Mouse (Mus musculus) spleen, adult 12 weeks (tissue): ENCODE results near the gene Lancl2.

ENCODE experiments used
- DNase-seq: peaks from one replicate; pipeline ENCODE4 v3.0.0; 2022; ENCODE audit warnings: low spot score

Gene Lancl2

DNA sequence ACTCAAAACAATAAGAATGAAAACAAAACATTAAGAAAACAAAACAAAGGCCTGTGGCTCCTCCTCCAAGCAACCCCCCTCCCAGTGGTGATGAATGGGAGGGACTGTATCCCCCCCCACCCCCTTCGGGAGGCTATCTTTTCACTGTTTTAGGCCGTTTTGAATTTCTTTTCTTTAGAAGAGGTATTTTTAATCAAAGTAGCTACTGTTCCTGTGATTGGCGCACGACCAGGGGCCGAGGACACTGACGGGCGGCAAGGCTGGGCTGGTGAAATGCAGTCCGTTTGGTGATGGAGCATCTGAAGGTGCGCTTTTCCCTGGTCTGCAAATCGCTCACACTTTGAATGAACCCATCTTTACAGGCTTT, at the start of gene Lancl2:
Lancl2 (plus strand) TSS at position 165 of the 367 bp plus-strand sequence.
- DNase-seq: peak; percentile 11

DNA sequence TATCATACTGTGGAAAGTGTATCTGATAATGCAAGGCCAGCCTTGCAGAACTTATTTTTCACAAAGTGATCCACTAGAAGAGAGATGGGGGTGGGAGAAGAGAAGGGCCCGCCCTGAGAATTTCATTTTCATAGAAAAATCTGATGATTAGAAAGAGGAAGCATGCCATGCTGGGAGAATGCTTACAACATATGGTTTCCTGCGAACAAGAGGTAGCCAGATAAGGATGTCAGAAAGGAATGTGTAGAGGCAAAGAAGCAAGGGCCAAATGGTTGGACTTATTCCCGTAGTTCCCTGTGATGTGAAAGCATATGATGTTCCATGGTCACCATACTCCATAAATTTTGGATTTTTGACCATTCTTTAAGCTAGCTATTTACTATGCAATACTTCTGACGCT, 41.0 kb upstream of the Lancl2 start:
- no peak for DNase-seq

DNA sequence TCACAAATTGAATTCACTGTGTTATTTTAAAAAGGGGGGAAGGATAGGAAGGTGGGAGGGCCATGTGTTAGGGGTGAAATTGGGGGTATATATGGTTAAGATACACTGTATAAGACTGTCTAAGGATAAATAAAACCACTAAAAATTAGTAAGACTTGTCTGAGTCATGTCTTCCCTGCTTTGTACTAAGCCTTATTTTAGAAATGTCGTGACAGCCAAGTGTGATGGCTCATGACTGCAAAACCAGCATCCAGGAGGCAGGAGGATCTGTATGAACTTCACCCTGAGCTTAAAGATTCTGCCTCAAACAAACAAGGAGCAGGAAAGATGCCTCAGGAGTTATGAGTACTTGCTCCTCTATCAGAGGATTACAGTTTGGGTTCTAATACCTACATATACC, 18.2 kb upstream of the Lancl2 start:
- DNase-seq: no peak

DNA sequence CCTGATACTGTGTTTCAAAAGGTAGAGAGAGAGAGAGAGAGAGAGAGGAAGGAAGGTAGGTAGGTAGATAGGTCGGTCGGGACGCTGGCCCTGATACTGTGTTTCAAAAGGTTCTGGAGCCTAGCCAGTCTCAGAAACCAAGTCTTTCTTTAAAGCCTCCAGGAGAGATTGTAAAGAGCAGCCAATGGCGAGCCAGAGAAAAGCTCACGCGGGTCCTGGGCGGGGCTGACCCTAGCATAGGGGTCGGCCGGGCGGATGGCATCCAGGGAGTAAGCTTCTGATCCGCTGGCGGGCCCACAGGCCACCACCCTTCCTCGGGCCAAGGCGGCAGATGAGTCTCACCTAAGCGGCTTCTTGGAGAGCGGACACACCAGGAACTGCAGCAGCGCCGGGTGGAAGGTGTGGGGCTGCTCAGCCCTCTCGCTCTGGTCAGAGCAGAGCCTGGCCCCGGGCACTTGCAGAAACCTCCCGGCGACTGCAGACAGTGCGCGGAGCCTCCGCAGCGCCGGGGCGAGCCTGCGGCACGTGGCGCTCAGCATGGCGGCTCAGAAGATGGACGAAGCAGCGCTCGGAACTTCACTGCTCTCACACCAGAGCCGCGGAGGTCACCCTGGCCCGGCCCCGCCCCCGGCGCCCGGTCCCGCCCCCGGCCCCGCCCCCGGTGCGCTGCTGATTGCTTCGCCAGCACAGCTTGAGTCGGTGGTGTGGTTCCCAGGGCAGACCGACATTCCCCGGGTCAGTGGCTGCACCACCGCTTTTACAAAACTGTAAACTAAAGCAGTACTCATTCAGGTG, 10.7 kb upstream of the Lancl2 start, which contains the start of gene Pyurf:
Pyurf (minus strand) TSS at position 612 of the 795 bp plus-strand sequence.
- DNase-seq: peak; percentile 74

DNA sequence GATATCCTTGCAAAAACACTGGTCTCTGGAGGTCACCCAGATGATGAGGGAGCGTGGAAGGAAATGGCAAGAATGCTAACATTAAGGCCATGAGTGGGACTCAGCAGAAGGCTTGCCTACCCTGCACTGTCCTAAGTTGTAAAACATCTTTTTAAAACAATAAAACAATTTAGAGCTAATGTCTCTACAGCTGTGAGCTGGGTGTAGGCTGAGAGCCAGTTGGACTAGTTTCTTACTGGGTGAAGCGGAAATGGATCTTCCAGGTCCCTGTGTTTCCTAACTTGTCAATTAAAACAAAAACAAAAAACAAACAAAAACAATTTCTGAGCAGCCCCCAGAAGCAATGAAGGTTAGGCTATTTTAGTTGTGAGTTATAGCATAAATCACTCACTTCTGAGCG, 9.2 kb upstream of the Lancl2 start:
- DNase-seq: no peak

DNA sequence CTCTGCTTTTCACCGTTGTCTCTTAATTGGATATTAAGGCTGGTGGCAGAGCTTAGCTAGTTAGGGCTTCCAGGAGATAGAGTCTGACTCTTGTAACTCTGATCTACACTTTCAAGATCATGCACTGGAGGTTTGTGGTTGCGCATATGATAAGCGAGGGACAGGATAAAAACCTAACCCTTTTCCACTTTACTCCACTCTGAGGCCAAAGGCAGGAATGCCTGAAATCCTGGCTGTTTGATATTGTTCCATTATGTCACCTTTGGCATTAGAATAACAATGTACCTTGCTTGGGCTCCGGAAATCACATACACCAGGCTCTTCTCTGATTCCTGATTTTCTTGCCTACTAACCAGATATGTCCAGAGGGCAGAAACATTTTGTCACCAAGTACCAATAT, 654 bp upstream of the Lancl2 start:
- no peak for DNase-seq

DNA sequence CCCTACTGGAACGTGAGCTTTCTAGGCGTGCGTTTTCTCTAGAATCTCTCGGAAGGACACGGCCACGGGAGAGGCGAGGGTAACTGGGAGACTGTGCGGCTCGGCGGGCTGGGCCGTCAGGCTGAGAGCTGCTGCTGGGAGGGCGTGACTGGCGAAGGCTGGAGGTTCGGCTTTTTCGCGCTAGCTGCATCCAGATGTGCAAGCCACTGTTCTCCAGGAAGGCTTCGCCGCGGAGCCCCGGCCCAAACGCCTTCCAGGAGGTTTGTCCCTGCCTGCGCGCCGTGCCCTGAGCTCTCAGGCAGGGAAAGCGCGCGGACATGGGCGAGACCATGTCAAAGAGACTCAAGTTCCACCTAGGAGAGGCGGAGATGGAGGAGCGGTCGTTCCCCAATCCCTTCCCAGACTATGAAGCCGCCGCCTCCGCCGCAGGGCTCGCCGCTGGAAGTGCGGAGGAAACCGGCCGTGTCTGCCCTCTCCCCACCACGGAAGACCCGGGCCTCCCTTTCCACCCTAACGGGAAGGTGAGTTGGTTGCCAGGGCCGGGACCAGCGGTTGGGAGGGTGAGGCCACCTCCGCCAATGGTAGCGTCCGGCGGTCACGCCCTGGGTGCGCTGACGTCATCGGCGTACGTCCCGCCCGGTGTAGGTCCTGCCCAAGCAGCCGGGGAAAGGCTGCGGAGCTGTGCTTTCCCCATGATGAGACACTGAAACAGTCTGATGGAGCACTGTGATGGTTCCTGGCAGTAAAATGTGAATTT, 581 bp downstream of the Lancl2 start:
- peak; percentile 93 for DNase-seq

DNA sequence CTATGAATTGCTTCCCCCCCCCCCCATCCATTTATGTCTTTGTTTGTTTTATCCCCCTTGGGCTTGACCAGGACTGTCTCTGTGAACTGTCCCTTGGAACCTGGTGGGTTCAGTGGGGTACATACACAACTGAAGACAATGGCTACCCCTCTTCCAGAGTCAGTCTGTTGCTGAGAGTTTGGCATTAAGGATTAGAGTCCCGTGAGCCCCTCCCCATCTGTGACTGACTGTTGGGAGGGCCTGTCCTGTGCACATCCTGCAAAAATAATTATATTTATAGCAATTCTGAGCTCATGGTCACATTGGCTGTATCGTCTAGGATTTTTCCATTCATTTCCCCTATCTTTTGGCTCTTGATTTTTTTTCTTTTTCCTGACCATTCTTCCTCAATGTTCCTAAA, 1.4 kb downstream of the Lancl2 start:
- DNase-seq: no peak

DNA sequence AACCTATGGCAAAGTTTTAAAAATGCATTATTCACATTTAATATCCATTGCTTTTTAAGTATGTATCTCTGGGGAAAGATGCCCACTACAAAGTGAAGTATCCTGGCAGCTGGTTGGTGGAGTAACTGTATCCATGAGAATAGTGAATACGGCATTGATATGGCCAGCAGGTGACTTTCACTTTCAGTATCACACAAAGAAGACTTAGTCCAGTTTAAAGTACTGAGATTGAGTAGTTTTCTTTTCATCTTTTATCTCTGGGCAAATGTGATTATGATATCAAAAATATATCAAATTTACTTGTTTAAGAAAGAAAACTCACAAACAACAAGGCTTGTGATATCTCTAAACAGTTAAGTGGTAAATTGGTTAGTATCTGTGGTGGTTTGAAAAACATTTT, 4.4 kb downstream of the Lancl2 start:
- DNase-seq: no peak

DNA sequence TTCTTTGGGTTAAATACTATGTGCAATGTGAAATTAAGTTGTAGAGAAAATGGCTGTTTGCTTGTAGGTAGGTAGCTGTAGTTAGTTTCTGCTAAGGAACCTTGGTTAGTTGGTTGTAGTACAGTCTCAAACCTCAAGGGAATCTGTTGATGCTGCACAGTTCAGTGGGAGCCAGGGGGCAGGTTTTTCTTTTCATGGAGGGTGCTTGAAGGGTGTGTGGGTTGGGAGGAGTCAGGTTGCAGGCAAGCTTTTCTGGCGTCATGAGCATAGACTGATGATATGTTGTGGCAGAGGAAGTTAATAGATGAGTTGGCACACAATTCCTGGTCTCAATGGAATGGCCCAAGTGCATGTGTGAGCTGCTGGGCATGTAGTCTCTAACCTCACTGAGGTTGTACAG, 9.4 kb downstream of the Lancl2 start:
- DNase-seq: no peak

DNA sequence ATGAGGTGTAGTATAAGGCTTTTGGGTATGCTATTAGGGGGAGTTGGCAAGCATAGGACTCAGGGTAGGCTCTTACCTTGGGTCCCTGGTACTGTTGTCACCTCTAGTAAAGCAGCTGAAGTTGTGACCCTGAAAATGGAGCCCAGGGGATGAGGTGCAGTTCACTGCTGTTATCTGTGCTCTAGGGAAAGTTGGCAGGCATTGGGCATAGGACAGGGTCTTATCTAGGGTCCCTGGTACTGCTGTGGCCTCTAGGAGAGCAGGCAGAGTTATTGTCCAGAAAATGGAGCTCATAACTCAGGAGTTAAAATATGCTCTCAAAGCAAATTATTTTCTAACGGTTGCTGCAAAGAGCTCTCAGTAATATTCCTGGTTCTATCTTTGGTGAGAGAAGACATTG, 19.0 kb downstream of the Lancl2 start:
- no peak for DNase-seq

DNA sequence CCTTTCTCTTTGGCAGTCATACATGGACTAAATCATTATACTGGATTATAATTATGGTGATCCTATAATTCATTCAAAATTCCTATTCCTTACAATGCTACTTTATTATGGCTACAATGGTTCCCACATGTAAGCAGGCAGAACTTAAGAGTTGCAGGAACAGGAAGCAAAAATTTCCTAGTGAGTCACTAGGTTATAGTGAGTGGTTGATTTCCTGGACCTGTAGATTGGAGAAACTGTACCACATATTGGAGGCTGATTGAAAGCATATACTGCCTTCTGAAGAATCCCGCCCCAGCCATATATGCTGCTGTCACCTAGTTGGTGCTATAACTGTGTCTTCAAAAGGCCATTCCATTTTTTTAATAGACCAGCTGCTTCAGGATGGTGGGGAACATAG, 40.4 kb downstream of the Lancl2 start:
- DNase-seq: no peak

DNA sequence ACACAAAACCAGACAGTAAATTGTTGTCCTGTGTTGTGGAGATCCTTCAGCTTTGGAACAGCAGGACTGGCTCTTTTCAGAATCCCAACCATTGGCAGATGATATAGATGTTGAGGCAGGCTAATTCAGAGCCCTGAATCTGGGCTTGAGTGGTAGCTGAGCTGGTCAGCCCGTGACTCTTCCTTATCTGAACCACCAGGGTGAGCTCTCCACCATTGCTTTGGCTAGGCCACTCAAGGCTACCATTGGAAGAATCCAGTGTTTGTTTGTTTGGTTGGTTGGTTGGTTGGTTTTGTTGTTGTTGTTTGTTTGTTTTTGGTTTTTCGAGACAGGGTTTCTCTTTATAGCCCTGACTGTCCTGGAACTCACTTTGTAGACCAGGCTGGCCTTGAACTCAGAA, 41.0 kb downstream of the Lancl2 start:
- no peak for DNase-seq

DNA sequence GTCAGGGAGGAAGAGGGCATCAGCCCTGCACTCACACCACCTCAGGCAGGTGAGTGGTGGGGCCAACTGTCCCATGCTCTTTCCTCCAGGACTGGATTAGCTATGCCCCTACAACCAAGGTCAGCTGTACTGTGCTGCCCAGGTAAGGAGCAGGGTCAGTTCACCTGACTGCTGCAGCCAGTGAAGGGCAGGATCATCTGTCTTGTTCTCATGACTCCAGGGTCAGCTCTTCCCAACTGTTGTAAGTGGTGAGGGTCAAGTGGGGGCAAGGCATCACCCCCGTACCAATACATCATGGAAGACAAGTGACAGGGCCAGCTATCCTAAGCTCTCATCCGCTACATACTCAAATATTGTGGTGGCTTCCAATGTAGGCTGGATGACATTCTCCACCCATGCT, 41.8 kb downstream of the Lancl2 start:
- DNase-seq: no peak

DNA sequence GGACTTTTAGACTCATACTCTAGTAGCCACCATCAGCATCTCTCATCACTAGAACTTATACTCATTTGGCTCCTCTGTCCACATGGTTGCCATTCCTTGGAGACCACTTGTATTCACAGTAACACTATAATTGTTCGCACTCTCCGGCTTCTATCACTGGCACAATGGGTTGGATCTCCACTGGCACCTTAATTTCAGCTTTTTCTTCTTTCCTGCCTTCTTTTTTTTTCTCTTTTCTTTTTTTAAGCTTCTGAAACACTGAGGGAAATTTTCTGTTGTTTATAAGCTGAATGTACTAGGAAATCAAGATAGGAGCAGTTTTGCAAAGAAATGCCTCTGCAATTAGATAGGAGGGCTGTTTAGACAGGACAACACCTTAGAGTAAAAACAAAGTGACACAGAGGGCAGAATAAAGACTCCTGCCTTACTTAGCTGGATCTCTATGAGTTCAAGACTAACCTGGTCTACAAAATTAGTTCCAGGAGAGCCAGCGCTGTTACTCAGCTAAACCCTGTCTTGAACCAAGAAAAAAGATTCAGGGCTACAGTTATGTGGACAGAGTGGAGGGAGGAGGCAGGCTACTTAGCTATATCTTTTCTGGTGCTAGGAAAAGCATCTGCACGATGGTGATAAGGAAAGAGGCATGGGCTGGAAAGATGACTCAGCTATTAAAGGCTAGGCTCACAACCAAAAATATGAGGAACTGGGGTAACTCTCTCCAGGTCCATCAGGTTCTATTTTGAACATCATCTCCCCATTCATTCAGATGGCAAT, 42.8 kb downstream of the Lancl2 start:
- peak; percentile 26 for DNase-seq

DNA sequence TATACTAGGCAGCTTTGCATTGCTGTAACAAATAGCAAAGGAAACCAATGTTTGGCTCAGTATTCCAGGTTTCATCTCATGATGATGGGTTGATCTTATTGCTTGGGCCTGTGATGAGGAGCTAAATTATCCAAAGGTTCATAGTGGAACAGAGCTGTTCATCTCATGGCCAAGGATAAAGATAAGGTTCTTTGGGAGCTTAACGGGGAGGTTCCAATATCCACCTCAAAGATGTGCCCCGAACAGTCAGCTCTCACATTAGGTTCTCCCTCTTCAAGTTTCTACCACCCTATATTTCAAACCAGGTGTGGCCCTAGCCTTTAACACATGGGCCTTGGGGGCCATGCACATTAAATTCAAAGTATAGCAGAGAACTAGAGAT, 43.4 kb downstream of the Lancl2 start:
- peak; percentile 41 for DNase-seq

DNA sequence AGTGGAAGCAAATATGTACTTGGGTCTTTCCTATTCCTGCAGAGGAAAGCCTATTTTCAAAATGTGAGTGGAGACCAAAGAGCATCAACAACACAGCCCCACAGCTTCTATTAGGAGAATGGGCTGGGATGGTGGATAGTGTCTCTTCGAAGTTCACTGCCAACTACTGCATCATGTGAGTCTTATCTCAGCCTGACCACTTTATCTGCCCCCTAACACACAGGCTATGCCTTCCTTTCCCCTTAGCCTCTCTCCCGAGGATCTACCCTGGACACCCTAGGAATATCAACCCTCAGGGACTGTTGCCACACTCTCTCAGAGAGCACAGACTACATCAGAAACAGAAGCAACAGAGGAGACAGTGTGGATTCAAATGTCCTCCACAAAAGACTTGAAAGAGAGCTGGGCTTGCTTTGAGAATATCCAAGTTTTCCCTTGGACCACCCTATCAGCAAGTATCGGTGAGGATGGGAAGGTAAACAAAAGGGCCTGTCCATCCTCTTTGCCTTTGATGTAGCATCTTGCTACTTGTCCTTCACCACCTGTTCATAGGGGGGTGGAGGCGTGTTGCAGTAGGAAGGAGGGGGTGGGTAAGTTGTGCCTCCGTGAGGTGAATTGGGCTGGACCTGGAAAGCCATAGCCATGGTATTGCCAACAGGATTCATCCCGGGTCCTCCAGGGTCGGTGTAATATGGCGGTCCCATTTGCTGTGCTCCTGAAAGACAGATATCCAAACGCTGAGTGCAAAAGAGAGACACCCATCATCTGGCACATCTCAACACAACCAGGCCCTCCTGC, 51.8 kb downstream of the Lancl2 start:
- DNase-seq: no peak

DNA sequence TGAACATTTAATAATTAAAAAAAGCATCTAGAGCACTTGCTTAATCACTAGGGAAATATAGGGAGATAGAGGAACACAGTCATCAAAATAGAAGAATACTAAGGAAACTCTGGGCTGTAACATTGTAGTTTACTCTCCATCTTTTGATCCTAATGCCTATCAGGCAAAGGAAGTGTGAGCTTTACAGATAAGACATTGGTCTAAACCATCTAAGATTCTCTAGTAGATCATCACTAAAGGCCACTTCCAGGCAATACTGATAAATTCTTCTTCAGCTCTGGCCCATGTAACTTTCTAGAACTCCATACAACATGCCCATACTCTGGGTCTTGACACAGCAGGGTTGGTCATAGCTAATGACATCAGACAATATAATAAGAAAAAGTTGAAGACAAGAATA, 60.7 kb downstream of the Lancl2 start:
- no peak for DNase-seq

DNA sequence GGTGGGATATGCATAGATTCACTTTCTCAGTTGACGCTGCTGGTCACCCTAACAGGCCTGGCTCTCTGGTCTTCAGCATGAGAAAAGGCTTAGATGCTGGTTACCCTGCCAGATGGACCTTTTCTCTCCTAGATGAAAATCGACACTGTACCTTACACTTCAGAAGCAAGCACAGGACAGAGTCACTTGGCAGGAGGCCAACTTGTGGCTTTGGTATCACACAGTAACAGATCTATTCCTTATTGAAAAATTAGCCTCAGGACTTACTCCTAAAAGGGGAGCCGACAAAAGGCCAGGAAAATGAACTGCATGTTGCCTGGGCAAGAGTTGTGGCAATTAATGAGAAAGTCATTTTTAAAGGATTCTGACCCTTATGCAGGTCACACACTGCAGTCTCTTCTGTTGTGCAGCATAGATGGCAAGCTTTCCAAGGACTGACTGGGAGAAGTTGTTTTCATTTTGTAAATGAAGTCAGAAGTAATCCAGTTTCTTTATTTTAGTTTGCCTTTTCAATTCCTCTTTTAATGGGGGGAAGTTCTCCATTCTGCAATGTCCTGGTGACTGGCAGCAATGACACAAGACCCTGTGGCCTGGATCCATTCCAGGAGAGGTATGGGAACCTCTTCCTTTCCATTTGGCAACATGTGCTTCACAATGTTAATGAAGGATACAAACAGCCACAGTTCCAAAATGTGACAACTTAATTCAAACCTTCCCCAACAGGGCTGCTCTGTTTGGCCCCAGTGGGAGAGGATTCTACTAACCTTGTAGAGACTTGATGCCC, 62.9 kb downstream of the Lancl2 start:
- DNase-seq: peak; percentile 51

DNA sequence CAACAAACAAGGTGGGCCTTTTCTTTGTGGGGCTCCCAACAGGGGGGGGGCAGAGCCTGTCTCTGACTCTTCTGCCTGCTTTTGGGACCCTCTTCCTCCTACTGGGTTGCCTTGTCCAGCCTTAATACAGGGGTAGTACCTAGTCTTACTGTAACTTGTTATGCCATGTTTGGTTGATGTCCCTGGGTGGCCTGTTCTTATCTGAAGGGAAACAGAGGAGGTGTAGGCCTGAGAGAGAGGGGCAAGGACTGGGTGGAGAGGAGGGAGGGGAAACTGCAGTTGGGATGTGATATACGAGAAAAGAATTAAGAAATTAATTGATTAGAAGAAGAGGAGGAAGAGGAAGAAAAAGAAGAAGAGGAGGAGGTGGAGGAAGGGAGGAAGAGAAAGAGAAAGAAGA, 63.9 kb downstream of the Lancl2 start:
- peak; percentile 41 for DNase-seq
